Mouse (Mus musculus): ENCODE measurements around the gene Gm45062.

DNA sequence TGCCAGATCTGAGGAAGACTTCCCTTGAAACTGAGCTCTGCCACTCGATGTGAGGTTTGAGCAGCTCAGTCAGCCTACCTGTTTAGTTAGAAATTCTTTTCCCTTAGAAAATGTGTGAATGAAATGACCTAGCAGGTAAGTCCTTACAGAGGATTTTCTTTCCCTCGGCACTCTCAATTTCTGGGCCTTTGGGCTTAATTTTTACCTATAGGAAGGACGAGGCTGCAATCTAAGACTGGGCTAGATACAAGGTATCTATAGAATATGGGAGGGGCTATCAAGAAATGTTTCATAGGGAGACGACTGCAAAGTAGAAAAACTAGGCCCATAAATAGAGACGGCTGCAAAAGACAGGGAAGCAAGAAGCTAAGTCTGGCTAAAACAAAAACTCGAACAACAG is 934 bp upstream of the Gm45062 start:
- no peak for TF ChIP-seq CTCF (IDR thresholded peaks at IDR 0.05; ENCODE audit: insufficient read depth, low read length)
- no peak for TF ChIP-seq POLR2A (IDR thresholded peaks at IDR 0.05; ENCODE audit: borderline replicate concordance, extremely low read depth, low read depth, low read length)
